In genomic region chr1:193330172-193330571, GRCm38 (mm10) we compare ENCODE assay signal across 9 mouse cellular contexts. TPM values are rescaled to one million over a fixed set of nuclear protein-coding genes. Genes with fewer than 3 reads are reported as not detected.
DNase-seq lines count a peak whose midpoint lies in the region; ATAC-seq lines count a peak whose summit lies in the region.
"Had no signal": no experiment of that assay in that cellular context is flagged by ENCODE, and none has a peak within 500 bp of the region (broad histone marks: within the 10 kb centered on the region; RNA-seq: fewer than 3 reads in every experiment).

No protein-coding gene starts in this region.

- peak; percentile 56 for DNase-seq in MN1 (ENCODE audit: low spot score)
- DNase-seq in cerebellum, adult 9-11 months = peak; percentile 98
- DNase-seq in frontal cortex, postnatal 25 days (ENCODE audit: low spot score in 2 of 2) = peak; percentile 77 to 80
- peak; percentile 94 to 95 for DNase-seq in layer of hippocampus, postnatal 10 days (ENCODE audit: low spot score in 2 of 2)
- DNase-seq in lung, postnatal 10 days = peak; percentile 79
- DNase-seq in retina, postnatal 1 day = peak; percentile 81
- DNase-seq in thymus, postnatal 25 days = peak; percentile 93

- 44% methylated on average over 10 of the region's 10 CpGs for WGBS in hindbrain, embryonic 12.5 days

- H3K4me1 ChIP-seq in hindbrain, embryonic 12.5 days = peaks cover 15% of the 10 kb centered on the region

- no peak overlapping the region for H3K4me3 ChIP-seq in hindbrain, embryonic 12.5 days
- H3K4me3 ChIP-seq: erythroblast, embryonic 14.5 days had no signal

- no peaks in the 10 kb centered on the region; the same call in 1 of the 2 replicates for H3K27me3 ChIP-seq in hindbrain, embryonic 12.5 days

- H3K9me3 ChIP-seq in hindbrain, embryonic 12.5 days (replicated peaks) = no peaks in the 10 kb centered on the region

- H3K36me3 ChIP-seq in hindbrain, embryonic 12.5 days = no peaks in the 10 kb centered on the region

- no peak overlapping the region for H3K27ac ChIP-seq in hindbrain, embryonic 12.5 days

- H3K4me2 ChIP-seq in hindbrain, embryonic 12.5 days (replicated peaks) = no peak overlapping the region

- H3K9ac ChIP-seq in hindbrain, embryonic 12.5 days = no peak overlapping the region

- ATAC-seq in hindbrain, embryonic 12.5 days (ENCODE audit: low FRiP score) = peak; percentile 77

RNA-seq across cellular contexts. Expression of gene Camk1g, which starts 39.9 kb away (rescaled TPM):
- polyA plus RNA-seq in hindbrain, embryonic 12.5 days (2016; fragmentation: Nextera tagmentation; extraction: Ambion mirVana) = 19.7 and 20.3 TPM in 2 replicates
- total RNA-seq in layer of hippocampus, postnatal 10 days (2021) = 10 to 100 TPM; 39.3 to 40.3 TPM
- polyA plus RNA-seq: erythroblast, embryonic 14.5 days had no signal

RNA-seq across cellular contexts. Expression of gene G0s2, which starts 57.2 kb away (rescaled TPM):
- polyA plus RNA-seq in hindbrain, embryonic 12.5 days (2016; fragmentation: Nextera tagmentation; extraction: Ambion mirVana) = 6.4 and 7.1 TPM in 2 replicates
- total RNA-seq in layer of hippocampus, postnatal 10 days (2021) = 1 to 10 TPM; 6.7 to 9.3 TPM
